Mouse (Mus musculus): ENCODE measurements at regions not wholly inside any gene's neighbourhood (a gene's known extent, or its start where the extent isn't known, plus 50 kb on each side); places are given as distances from the start of the nearest gene placed in this dataset.

DNA sequence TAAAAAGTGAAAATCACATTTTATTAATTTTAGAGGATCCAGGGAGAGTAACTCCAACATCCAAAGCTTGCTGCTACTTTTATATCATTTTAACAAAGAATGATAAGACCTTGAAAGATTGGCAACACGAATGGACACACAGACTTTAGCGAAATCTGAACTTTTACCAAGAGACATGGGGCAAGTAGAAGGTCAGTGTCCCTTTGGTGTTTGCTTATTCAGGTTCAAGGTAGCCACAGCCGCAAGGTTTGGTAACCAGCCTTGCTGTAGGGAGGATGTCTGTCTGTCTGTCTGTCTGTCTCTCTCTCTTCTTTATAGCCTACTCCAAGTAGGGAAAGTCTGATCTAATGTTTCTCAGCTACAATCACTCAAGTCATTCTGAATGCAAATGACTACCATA is 75.0 kb upstream of the Tmc1 start:
- 91% methylated on average over 3 of the region's 3 CpGs for WGBS
- Histone ChIP-seq H3K4me1 (no peaks in the 10 kb centered on the region), H3K27me3 (ENCODE audit: poor library complexity, severe bottlenecking) (no peaks in the 10 kb centered on the region), H3K4me3 (no peak overlapping the region), H3K27ac (no peak overlapping the region), H3K9me3 (no peaks in the 10 kb centered on the region), H3K36me3 (replicated peaks) (no peaks in the 10 kb centered on the region)
- no peak for DNase-seq (ENCODE audit: extremely low spot score, low spot score)

DNA sequence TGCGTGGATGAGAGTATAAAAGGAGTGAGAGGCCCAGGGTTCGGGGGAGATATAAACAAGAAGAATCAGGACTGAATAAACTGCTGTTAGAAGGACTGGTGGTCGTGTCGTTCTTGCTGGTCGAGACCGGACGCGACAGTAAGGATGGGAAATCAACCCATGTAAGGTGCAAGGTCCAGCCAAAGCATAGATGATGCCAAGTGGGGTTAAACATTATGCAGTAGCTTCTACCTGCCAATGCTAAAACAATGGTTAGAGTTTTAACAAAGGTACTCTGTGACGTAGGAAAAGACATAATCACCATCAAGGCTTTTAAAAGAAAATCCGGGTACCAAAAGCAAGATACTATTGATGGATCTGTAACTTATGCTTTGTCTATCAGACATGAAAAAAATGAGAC is 58.4 kb upstream of the Tmc1 start:
- H3K9me3 ChIP-seq = no peaks in the 10 kb centered on the region
- no peaks in the 10 kb centered on the region for H3K27me3 ChIP-seq (ENCODE audit: poor library complexity, severe bottlenecking)
- H3K27ac ChIP-seq = no peak overlapping the region
- no peaks in the 10 kb centered on the region for H3K36me3 ChIP-seq (replicated peaks)
- H3K4me1 ChIP-seq = no peaks in the 10 kb centered on the region
- WGBS = 82% methylated on average over 9 of the region's 10 CpGs
- no peak for DNase-seq (ENCODE audit: extremely low spot score, low spot score)
- H3K4me3 ChIP-seq = no peak overlapping the region

DNA sequence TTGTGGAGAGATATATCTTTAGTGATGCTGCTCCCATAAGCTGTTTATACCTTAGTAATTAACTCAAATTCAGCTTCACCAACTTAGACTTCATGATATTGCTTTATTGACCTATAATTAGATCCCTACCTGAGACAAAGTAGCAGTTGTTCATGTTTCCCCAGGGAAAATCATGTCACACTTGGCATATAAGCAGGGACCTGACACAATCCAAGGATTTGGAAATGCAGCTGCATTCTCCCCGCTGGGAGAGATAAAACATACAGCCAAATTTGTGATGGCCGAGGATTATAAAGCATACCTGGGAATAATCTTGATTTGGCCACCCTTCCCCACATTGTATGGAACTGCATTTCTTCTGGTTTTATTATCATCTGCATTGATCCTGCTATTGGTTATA is 55.6 kb upstream of the Tmc1 start:
- H3K27ac ChIP-seq = no peak overlapping the region
- WGBS = 92% methylated on average over 2 of the region's 2 CpGs
- H3K27me3 ChIP-seq (ENCODE audit: poor library complexity, severe bottlenecking) = no peaks in the 10 kb centered on the region
- no peak overlapping the region for H3K4me3 ChIP-seq
- DNase-seq (ENCODE audit: extremely low spot score, low spot score) = no peak
- no peaks in the 10 kb centered on the region for H3K9me3 ChIP-seq
- no peaks in the 10 kb centered on the region for H3K4me1 ChIP-seq
- H3K36me3 ChIP-seq (replicated peaks) = no peaks in the 10 kb centered on the region

DNA sequence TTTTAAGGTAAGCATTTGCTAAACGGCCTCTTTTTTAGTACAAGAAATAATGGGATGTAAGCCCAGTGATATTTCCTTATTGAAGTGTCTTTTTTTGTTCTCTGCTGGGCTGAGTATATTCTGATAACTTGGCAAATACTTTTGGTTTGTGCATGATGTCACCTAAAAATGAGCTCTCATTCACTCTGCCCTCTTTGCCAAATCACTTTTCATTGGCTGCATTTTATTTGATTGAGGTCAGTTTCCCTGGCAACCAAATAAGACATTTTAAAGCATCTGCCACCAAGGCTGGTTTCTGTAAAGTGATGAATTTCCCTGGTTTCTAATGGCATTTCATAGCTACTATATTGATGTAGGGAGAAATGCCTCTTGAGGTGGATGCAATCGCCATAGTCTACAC is 50.4 kb upstream of the Tmc1 start:
- no peak overlapping the region for H3K27ac ChIP-seq
- H3K4me3 ChIP-seq = no peak overlapping the region
- H3K9me3 ChIP-seq = no peaks in the 10 kb centered on the region
- no peaks in the 10 kb centered on the region for H3K27me3 ChIP-seq (ENCODE audit: poor library complexity, severe bottlenecking)
- no peaks in the 10 kb centered on the region for H3K36me3 ChIP-seq (replicated peaks)
- DNase-seq (ENCODE audit: extremely low spot score, low spot score) = no peak
- WGBS = 89% methylated on average over 2 of the region's 2 CpGs
- H3K4me1 ChIP-seq = no peaks in the 10 kb centered on the region

Data from forebrain, embryonic 10.5 days (tissue).